Mouse (Mus musculus): ENCODE measurements around the gene Vmn1r225. TPM values are rescaled to one million over a fixed set of nuclear protein-coding genes. Genes with fewer than 3 reads are reported as not detected.
"Not testable (repeated sequence)": the region's sequence is repeated elsewhere in the genome, so short reads cannot be mapped to it uniquely, and the experiment has no call there.

Vmn1r225 gene
- polyA plus RNA-seq (2014; fragmentation: Nextera tagmentation; extraction: Ambion mirVana): not detected in 2 replicates

DNA sequence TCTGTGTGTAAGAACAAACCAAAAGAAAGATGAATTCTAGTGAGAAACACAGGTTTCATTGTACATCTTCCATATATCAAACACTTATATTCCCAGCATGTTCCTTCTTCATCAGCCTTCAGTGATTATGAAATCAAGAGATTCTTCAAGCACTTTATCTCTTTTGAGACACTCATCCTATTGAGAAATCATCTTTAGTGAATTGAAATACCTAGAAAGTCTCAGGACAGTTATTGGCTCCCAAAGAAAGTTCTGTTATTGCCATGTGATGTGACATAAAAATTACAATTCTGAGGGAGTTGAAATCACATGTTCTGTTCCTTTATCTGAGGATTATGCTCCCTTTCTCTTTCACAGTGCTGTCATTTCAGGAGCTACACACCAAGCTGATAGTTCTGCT, at the start of gene Vmn1r225:
Gene Vmn1r225 (plus strand): TSS at position 301 of the 400 bp plus-strand sequence.
- no peaks in the 10 kb centered on the region for H3K36me3 ChIP-seq (ENCODE audit: control insufficient read depth, insufficient read depth, low read length)
- H3K4me1 ChIP-seq (ENCODE audit: control insufficient read depth, insufficient read depth, low read length): no peaks in the 10 kb centered on the region
- DNase-seq (ENCODE audit: low spot score, missing footprints): no peak
- no peak within 1 kb of the TSS for H3K9ac ChIP-seq (ENCODE audit: low read length)
- H3K4me2 ChIP-seq: no peak within 1 kb of the TSS
- no peak within 1 kb of the TSS for H3K27ac ChIP-seq (ENCODE audit: low read depth, low read length)
- ATAC-seq (ENCODE audit: low FRiP score): no peak
- no peak within 1 kb of the TSS for H3K4me3 ChIP-seq (ENCODE audit: low read depth, low read length)
- H3K27me3 ChIP-seq (ENCODE audit: control insufficient read depth, insufficient read depth, low read length): no peaks in the 10 kb centered on the region
- no peaks in the 10 kb centered on the region for H3K9me3 ChIP-seq (ENCODE audit: control insufficient read depth, low read length)

DNA sequence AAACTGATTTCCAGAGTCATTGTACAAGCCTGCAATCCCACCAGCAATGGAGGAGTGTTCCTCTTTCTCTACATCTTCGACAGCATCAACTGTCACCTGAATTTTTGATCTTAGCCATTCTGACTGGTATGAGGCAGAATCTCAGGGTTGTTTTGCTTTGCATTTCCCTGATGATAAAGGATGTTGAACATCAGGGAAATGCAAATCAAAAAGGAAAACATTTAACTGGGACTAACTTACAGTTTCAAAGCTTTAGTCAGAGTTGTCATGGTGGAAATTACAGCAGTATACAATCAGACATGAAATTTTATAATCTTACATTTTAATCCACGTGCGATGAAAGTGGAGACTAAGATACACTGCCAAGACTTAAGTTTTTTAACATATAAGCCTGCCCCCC, 24.6 kb upstream of the Vmn1r225 start:
- Histone ChIP-seq H3K4me2 (no peak overlapping the region), H3K9me3 (ENCODE audit: control insufficient read depth, low read length) (peaks cover 3% of the 10 kb centered on the region; the same call in 1 of the 2 replicates), H3K4me3 (ENCODE audit: low read depth, low read length) (no peak overlapping the region), H3K27me3 (ENCODE audit: control insufficient read depth, insufficient read depth, low read length) (no peaks in the 10 kb centered on the region), H3K27ac (ENCODE audit: low read depth, low read length) (no peak overlapping the region), H3K9ac (ENCODE audit: low read length) (no peak overlapping the region), H3K4me1 (ENCODE audit: control insufficient read depth, insufficient read depth, low read length) (no peaks in the 10 kb centered on the region), H3K36me3 (ENCODE audit: control insufficient read depth, insufficient read depth, low read length) (no peaks in the 10 kb centered on the region)
- no peak for ATAC-seq (ENCODE audit: low FRiP score)
- 71% methylated on average over 3 of the region's 3 CpGs for WGBS
- DNase-seq (ENCODE audit: low spot score, missing footprints): no peak

DNA sequence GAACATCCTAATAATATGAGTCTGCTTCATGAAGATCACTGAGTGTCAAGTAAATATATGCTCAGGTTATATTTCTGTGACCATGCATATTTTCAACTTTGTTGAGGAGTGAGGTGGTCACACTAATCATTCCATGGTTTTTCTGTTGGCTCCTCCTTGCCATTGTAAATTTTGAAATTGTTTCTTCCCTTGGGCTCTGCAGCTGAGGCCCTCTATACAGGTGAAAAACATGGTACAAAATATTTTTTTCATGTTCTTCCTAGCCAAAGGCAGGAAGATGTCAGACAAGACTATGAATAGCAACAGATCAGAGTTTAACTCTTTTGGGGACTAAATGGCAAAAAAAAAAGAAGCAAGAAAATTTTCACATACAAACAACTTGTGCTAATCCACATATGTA, 16.7 kb upstream of the Vmn1r225 start, which contains the start of gene Vmn2r108:
Gene Vmn2r108 (minus strand): TSS at position 101 of the 400 bp plus-strand sequence.
- Histone ChIP-seq H3K9ac (ENCODE audit: low read length) (no peak within 1 kb of the TSS), H3K9me3 (ENCODE audit: control insufficient read depth, low read length) (no peaks in the 10 kb centered on the region; the same call in 1 of the 2 replicates), H3K4me3 (ENCODE audit: low read depth, low read length) (no peak within 1 kb of the TSS), H3K4me2 (no peak within 1 kb of the TSS), H3K27ac (ENCODE audit: low read depth, low read length) (no peak within 1 kb of the TSS), H3K4me1 (ENCODE audit: control insufficient read depth, insufficient read depth, low read length) (no peaks in the 10 kb centered on the region), H3K36me3 (ENCODE audit: control insufficient read depth, insufficient read depth, low read length) (no peaks in the 10 kb centered on the region), H3K27me3 (ENCODE audit: control insufficient read depth, insufficient read depth, low read length) (no peaks in the 10 kb centered on the region)
- no peak for ATAC-seq (ENCODE audit: low FRiP score)
- no peak for DNase-seq (ENCODE audit: low spot score, missing footprints)

DNA sequence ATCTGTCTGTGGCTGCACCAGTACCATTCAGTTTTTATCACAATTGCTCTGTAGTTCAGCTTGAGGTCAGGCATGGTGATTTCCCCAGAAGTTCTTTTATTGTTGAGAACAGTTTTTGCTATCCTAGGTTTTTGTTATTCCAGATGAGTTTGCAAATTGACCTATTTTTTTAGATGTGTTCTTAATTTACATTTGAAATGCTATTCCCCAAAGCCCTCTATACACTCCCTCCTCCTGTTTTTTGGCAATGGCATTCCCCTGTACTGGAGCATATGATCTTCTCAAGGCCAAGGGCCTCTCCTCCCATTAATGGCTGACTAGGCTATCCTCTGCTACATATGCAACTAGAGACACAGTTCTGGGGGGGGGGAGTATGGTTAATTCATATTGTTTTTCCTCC, 10.3 kb downstream of the Vmn1r225 start:
- H3K27ac ChIP-seq (ENCODE audit: low read depth, low read length); H3K9ac ChIP-seq (ENCODE audit: low read length); H3K4me1 ChIP-seq (ENCODE audit: control insufficient read depth, insufficient read depth, low read length); H3K4me3 ChIP-seq (ENCODE audit: low read depth, low read length); H3K4me2 ChIP-seq; ATAC-seq (ENCODE audit: low FRiP score); H3K9me3 ChIP-seq (ENCODE audit: control insufficient read depth, low read length); H3K36me3 ChIP-seq (ENCODE audit: control insufficient read depth, insufficient read depth, low read length); H3K27me3 ChIP-seq (ENCODE audit: control insufficient read depth, insufficient read depth, low read length); DNase-seq (ENCODE audit: low spot score, missing footprints): not testable (repeated sequence)

Other genes with a start within 250 kb of the Vmn1r225 start
- not detected in 2 replicates for gene Vmn2r106, start 212.6 kb upstream of the Vmn1r225 start, polyA plus RNA-seq (2014; fragmentation: Nextera tagmentation; extraction: Ambion mirVana)
- gene Vmn2r107, start 152.9 kb upstream of the Vmn1r225 start, polyA plus RNA-seq (2014; fragmentation: Nextera tagmentation; extraction: Ambion mirVana): not detected in 2 replicates
- not detected in 2 replicates for gene Vmn1r224, start 84.0 kb upstream of the Vmn1r225 start, polyA plus RNA-seq (2014; fragmentation: Nextera tagmentation; extraction: Ambion mirVana)
- gene Vmn2r108, start 16.8 kb upstream of the Vmn1r225 start, polyA plus RNA-seq (2014; fragmentation: Nextera tagmentation; extraction: Ambion mirVana): not detected in 2 replicates
- gene Vmn2r109, start 66.6 kb downstream of the Vmn1r225 start, polyA plus RNA-seq (2014; fragmentation: Nextera tagmentation; extraction: Ambion mirVana): not detected in 2 replicates
- gene Vmn2r110, start 98.3 kb downstream of the Vmn1r225 start, polyA plus RNA-seq (2014; fragmentation: Nextera tagmentation; extraction: Ambion mirVana): 0.04 and 0.07 TPM in 2 replicates
- not detected in 2 replicates for gene Fpr-rs3, start 126.7 kb downstream of the Vmn1r225 start, polyA plus RNA-seq (2014; fragmentation: Nextera tagmentation; extraction: Ambion mirVana)
- not detected in 2 replicates for gene Vmn1r226, start 184.7 kb downstream of the Vmn1r225 start, polyA plus RNA-seq (2014; fragmentation: Nextera tagmentation; extraction: Ambion mirVana)
- gene Vmn1r227, start 231.7 kb downstream of the Vmn1r225 start, polyA plus RNA-seq (2014; fragmentation: Nextera tagmentation; extraction: Ambion mirVana): not detected in 2 replicates

All from midbrain, embryonic 11.5 days (tissue).